Mouse (Mus musculus): ENCODE data around the gene Pcsk6.

DNA sequence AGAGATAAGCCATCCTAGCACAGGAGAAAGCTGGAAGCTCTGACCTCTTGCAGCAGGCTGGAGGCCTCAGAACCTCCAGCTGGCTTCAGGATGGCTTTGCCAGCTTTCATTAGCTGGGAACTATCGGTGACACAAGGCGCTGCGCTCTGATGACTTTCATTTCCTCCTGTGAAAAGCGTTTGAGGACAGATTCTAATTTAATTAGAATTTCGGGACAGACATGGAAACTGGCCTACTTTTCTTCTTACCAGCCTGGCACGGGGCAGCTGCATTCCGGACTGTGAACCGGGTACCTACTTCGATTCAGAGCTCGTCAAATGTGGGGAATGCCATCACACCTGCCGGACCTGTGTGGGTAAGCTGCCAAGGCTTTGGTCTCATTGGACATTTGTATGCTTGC, 177.2 kb downstream of the Pcsk6 start:
- TF ChIP-seq EP300 (IDR thresholded peaks at IDR 0.05; ENCODE audit: low read depth) (no peak), CTCF (IDR thresholded peaks at IDR 0.05; ENCODE audit: low read depth) (no peak)

Measured in liver, embryonic 14.5 days (tissue).